Mouse (Mus musculus) stomach, postnatal 0 days (tissue): ENCODE measurements at regions not wholly inside any gene's neighbourhood (a gene's known extent, or its start where the extent isn't known, plus 50 kb on each side); places are given as distances from the start of the nearest gene placed in this dataset.

Experiments used
- CTCF ChIP-seq: IDR thresholded peaks from 2 replicates; pipeline ENCODE4 v1.5.1; 2016; ENCODE audit warnings: antibody characterized with exemption, low read depth, mild to moderate bottlenecking, moderate library complexity
- EP300 ChIP-seq: optimal IDR thresholded peaks from 2 replicates; pipeline ENCODE3; 2016; ENCODE audit warnings: antibody characterized with exemption

DNA sequence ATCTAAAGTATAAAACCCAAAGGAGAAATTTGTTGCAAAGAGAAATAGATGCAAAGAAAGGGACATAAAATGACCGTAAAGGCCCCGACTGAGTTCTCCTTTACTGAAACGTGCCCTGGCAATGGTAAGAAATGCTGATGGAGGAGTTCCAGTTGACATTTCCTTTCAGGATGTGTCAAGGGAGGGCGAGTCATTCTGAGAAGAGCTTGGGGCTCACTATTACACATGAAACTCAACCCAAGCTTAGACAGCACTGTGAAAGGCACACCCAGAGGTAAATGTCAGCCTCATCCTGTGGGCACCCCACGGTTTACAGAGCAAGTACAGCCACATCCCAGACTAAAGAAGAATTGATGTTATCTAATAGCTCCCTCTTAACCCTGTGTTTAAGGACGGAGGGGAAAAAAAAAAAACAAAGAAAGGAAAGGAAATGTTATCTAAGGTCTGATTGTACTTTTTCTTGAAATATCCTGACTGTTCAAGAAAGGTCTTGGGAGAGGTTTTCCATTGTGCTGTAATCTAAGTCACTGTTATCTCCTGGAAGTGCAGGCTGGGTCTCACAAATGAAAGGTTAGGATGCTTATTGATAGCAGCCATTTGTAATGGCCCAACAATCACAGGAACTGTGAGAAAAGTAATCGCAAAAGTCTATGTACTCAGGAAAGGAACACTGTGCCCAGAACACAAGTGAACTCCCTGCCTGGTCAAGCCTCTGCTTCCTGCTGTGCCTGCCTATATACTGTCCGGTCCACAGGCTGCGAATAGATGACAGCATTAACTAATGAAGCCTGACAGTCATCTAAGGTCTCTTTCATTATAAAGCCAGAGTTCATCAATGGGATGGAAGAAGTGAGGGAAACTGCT is 135.8 kb downstream of the Cemip2 start:
- TF ChIP-seq CTCF (no peak), EP300 (no peak)
